Mouse (Mus musculus): ENCODE results near the gene Ranbp17.
"Not testable (repeated sequence)": the region's sequence is repeated elsewhere in the genome, so short reads cannot be mapped to it uniquely, and the experiment has no call there.

Gene Ranbp17

DNA sequence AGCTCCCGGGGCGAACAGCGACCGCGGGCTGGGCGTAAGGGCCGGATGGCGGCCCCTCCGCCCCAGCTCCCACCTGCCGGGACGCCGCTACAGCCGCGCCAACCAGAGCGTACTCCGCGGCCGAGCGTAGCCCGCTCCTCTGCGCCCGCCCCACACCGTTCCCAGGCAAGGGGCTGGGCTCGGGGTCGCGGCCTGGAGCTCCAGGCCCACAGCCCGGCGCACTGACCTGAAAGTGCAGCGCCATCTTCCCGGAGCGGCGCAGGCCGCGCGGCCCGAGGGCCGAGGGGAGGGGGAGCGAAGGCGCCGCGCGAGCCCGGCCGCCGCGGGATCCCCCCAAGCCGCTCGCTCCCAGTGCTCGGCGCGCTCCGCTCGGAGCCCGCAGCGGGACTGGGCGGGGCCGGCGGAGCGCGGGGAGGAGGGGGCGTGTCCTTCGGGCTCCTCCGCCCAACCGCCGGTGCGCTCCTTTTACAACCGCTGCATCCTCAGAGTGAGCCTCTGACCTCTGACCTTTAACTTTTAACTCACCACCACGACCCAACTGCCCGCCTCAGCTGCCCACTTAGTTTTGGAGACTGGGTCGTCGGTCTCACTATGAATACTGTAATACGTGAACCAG lies at the start of gene Ranbp17:
Gene Ranbp17, minus strand, starts transcription at position 371 of the 616 bp plus-strand sequence.
- DNase-seq, result peak; percentile 20 to 25

DNA sequence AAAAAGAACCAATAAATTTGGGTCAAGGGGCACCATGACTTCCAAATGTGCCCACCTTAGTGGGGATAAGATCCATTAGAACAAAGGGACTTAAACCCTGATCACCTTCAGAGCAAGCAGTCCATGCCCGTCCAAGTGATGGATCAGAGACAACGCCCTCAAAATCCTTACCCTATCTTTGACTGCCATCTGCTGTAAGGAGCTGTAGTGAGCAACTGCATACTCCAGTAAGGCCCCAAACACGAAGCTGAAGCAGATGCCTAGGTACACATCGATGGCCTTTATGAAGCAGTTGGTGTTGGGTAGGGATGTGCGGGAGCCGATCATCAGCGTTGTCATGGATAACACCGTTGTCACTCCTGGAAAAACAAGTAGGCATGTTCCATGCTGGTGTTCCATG lies 40.6 kb upstream of the Ranbp17 start:
- no peak for DNase-seq

- no peak for DNase-seq
Observed at GRCm38 (mm10) chr11:33550861-33551560, 37.5 kb upstream of the Ranbp17 start.

GRCm38 (mm10) chr11:33547386-33547785 lies 33.8 kb upstream of the Ranbp17 start:
- peak in 1 of 2 experiments; percentile 3 for DNase-seq

- no peak for DNase-seq
Observed at GRCm38 (mm10) chr11:33544945-33545344, 31.4 kb upstream of the Ranbp17 start.

GRCm38 (mm10) chr11:33544121-33544520 lies 30.6 kb upstream of the Ranbp17 start:
- DNase-seq, result no peak

- no peak for DNase-seq
Observed at GRCm38 (mm10) chr11:33537390-33538125, 24.0 kb upstream of the Ranbp17 start.

DNA sequence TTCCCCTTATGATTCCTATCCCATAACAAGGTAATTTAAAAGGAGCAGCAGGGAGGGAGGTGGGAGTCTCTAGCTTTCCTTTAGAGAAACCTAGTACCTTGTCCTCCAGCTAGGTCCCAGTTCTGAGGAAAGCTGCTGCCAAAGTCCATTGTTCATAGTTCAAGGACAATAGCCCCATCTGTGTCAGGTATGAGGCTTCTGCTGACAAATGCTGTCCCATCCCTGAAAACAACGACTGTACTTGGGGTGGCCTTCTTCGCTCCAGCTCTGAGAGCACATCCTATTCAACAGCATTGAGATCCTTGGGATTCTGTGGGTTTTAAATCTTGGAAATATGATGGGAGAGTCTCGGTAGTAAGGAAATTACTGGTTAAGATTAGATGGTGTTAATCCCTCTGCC lies 23.1 kb upstream of the Ranbp17 start:
- no peak for DNase-seq

- DNase-seq, result no peak
Observed at GRCm38 (mm10) chr11:33534541-33534940, 21.0 kb upstream of the Ranbp17 start.

DNA sequence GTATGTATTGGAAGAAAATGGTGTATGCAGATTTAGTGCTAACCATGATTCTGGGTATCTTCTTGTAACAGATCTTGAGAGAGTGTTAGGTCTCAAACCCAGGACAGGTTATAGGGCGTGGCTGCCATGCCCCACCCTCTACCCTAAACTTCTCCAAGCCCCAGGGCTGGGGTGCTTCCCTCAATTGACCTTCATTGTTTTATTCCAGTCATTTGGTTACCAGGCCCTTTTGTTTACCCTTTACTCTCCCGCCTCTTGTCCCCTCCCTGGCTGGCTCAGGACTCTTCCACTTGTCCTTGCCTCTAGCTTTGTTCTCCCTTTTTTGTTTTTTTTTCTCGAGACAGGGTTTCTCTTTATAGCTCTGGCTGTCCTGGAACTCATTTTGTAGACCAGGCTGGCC lies 20.0 kb upstream of the Ranbp17 start:
- DNase-seq, result no peak

GRCm38 (mm10) chr11:33529576-33529975 lies 16.0 kb upstream of the Ranbp17 start:
- no peak for DNase-seq

GRCm38 (mm10) chr11:33512854-33513375 lies 631 bp downstream of the Ranbp17 start:
- peak; percentile 9 to 24 for DNase-seq

- no peak for DNase-seq
Observed at GRCm38 (mm10) chr11:33509401-33509800, 4.1 kb downstream of the Ranbp17 start.

- DNase-seq, result no peak
Observed at GRCm38 (mm10) chr11:33485746-33486145, 27.8 kb downstream of the Ranbp17 start.

- no peak for DNase-seq
Observed at GRCm38 (mm10) chr11:33480410-33480809, 33.1 kb downstream of the Ranbp17 start.

DNA sequence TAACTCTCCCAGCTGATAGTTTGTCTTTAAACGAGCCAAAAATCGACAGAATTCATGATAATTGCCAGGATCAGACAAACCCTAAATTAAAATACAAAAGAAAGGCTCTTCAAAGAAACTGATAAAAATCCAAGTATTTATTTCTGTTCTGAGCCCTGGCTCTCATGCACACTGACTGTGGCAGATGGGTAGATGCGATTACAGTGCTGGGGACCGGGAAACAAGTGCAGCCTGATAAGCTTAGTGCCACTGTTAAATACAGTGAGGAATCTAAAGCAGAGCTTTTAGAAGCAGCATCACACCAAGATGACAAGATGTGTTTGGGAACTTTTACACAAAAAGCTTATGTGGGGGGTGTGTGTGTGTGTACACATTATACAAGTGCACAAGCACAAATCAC lies 34.3 kb downstream of the Ranbp17 start:
- no peak for DNase-seq

DNA sequence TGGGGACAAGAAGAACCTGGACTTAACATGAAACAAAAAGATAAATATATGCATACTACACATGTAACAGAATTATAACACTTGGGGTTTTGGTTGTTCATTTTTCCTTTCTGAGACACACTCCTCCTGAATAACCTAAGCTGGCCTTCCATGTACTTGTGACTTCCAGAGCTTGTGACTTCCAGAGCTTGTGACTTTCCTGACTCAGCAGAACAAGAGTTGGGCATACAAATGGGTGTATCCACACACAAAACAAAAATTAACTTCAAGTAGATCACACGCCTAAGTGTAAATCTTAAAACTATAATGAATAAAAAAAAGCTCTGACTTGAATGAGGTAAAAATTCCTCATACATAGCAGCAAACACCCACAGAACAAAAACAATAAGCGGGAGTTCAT lies 36.9 kb downstream of the Ranbp17 start:
- DNase-seq, result no peak

GRCm38 (mm10) chr11:33461172-33461571 lies 52.4 kb downstream of the Ranbp17 start:
- no peak for DNase-seq

GRCm38 (mm10) chr11:33454069-33454468 lies 59.5 kb downstream of the Ranbp17 start:
- DNase-seq, result peak in 1 of 2 experiments; percentile 3

DNA sequence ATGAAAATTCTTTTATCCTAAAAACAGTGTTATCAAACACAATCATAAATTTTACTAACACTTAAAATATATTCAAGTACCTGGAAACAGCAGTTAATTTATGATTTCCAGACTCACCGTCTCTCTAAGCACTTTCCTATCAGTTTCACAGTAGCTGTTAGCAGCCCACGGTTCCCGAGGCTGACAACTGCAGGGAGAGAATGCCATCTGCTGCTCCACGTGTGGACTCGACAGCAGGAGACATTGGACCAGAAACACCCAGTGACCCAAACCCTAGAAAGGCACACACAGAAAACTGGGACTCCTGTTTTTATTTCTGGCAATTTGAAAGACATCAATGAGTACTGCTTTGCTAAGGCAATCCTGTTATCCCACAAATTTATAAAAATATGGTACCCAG lies 79.7 kb downstream of the Ranbp17 start:
- no peak for DNase-seq

- DNase-seq, result not testable (repeated sequence)
Observed at GRCm38 (mm10) chr11:33428238-33428637, 85.3 kb downstream of the Ranbp17 start.

GRCm38 (mm10) chr11:33427789-33428188 lies 85.8 kb downstream of the Ranbp17 start:
- DNase-seq, result not testable (repeated sequence)

GRCm38 (mm10) chr11:33422226-33422625 lies 91.3 kb downstream of the Ranbp17 start:
- no peak for DNase-seq

DNA sequence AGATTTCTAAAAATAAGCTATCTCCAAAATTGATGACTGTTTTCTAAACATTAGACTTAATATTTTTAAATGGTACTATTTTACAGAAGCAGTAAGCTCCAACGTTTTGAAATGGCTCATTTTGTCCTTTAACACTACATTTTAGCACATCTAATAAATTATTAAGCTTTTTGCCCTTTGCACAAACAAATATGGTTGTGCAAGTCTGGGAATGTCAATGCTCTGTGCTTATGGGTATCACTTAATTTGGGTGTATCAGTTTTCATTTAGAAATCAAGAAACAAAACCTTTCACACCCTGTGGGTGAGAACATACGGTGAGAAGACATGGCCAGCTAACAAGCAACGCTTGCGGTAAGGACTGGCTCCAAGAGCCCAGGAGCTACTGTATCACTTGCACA lies 108.9 kb downstream of the Ranbp17 start:
- DNase-seq, result no peak

Measured in lung, adult 18-20 months (tissue).